Mouse (Mus musculus) embryonic facial prominence, embryonic 11.5 days (tissue): ENCODE measurements at regions not wholly inside any gene's neighbourhood (a gene's known extent, or its start where the extent isn't known, plus 50 kb on each side); places are given as distances from the start of the nearest gene placed in this dataset.

Experiments used
- ATAC-seq: fragments of 200-750 bp; cut with Nextera tagmentation; replicated peaks from 2 replicates; pipeline ENCODE4 v1.8.0; 2017; ENCODE audit warnings: low read depth; ENCODE audit not compliant: insufficient number of reproducible peaks, low FRiP score, low TSS enrichment
- DNase-seq: peaks from one replicate; pipeline ENCODE4 v3.0.0-alpha.2; 2015; ENCODE audit warnings: low spot score
- H3K27ac ChIP-seq: fragments of 300-500 bp; sonication (generic); replicated peaks from 2 replicates; pipeline ENCODE4 v1.5.1; 2014; ENCODE audit warnings: mild to moderate bottlenecking, low read depth, low read length, control low read depth
- H3K27me3 ChIP-seq: fragments of 300-500 bp; sonication (generic); 2 replicates; pipeline ENCODE4 v1.6.1; 2014; ENCODE audit warnings: mild to moderate bottlenecking, low read length, moderate library complexity, mixed read lengths; ENCODE audit not compliant: control insufficient read depth, insufficient read depth
- H3K36me3 ChIP-seq: fragments of 300-500 bp; sonication (generic); replicated peaks from 2 replicates; pipeline ENCODE4 v1.6.1; 2014; ENCODE audit warnings: low read depth, mild to moderate bottlenecking, low read length, moderate library complexity, mixed read lengths; ENCODE audit not compliant: control insufficient read depth, insufficient read depth
- H3K4me1 ChIP-seq: fragments of 300-500 bp; sonication (generic); 2 replicates; pipeline ENCODE4 v1.6.1; 2014; ENCODE audit warnings: low read length, mixed read lengths; ENCODE audit not compliant: control insufficient read depth, insufficient read depth
- H3K4me2 ChIP-seq: fragments of 300-500 bp; sonication (generic); 2 replicates; pipeline ENCODE4 v1.6.1; 2014; ENCODE audit warnings: low read depth, mild to moderate bottlenecking, control low read depth, low read length, moderate library complexity
- H3K4me3 ChIP-seq: fragments of 300-500 bp; sonication (generic); 2 replicates; pipeline ENCODE4 v1.5.1; 2014; ENCODE audit warnings: low read depth, low read length, control low read depth
- H3K9ac ChIP-seq: fragments of 300-500 bp; sonication (generic); replicated peaks from 2 replicates; pipeline ENCODE4 v1.6.1; 2014; ENCODE audit warnings: mild to moderate bottlenecking, control low read depth, low read length
- H3K9me3 ChIP-seq: fragments of 300-500 bp; sonication (generic); replicated peaks from 2 replicates; pipeline ENCODE4 v1.6.1; 2016; ENCODE audit warnings: mild to moderate bottlenecking, low read length, inconsistent platforms, mixed read lengths; ENCODE audit not compliant: control insufficient read depth
- WGBS: fragments of 180-500 bp; shearing (Covaris S2); extraction: QIAGEN DNeasy Blood & Tissue Kit; methylation state at CpG from one replicate; pipeline ENCODE4 v1.1.7; 2014; 5-methylcytosine and 5-hydroxymethylcytosine counted together

DNA sequence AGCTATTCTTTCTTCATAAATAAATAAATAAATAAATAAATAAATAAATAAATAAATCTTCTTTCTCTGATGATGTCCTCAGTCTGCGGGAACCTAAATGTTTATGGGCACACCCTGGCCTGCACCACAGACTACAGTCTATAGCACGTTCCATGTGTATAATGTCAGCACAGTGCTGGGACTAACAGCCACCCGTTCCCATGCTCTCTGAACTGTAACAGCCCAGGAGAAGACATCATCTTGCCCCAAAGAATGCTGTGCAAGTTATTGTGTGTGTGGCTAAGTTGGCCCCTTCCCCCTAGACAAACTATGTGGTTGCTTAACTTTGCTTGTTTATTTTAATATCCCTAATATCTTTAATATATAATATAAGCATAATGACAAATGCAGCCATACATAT lies 123.2 kb downstream of the Snx18 start:
- H3K9ac ChIP-seq: no peak overlapping the region
- no peaks in the 10 kb centered on the region for H3K4me1 ChIP-seq
- no peaks in the 10 kb centered on the region for H3K27me3 ChIP-seq
- H3K9me3 ChIP-seq: no peaks in the 10 kb centered on the region
- no peak overlapping the region for H3K27ac ChIP-seq
- H3K4me3 ChIP-seq: no peak overlapping the region
- H3K36me3 ChIP-seq: no peaks in the 10 kb centered on the region
- no peak overlapping the region for H3K4me2 ChIP-seq
- WGBS: 90% methylated on average over 3 of the region's 3 CpGs
- DNase-seq (no peak), ATAC-seq (no peak)

- Histone ChIP-seq H3K4me3 (no peak overlapping the region), H3K27ac (no peak overlapping the region), H3K27me3 (no peaks in the 10 kb centered on the region), H3K9me3 (no peaks in the 10 kb centered on the region), H3K9ac (no peak overlapping the region), H3K4me1 (no peaks in the 10 kb centered on the region), H3K4me2 (no peak overlapping the region), H3K36me3 (no peaks in the 10 kb centered on the region)
- DNase-seq (no peak), ATAC-seq (no peak)
- WGBS: 89% methylated on average over 5 of the region's 5 CpGs
These were observed 123.7 kb downstream of the Snx18 start for GRCm38 (mm10) chr13:113494688-113495087.

GRCm38 (mm10) chr13:113489951-113490822 lies 128.2 kb downstream of the Snx18 start:
- DNase-seq (no peak), ATAC-seq (no peak)
- H3K9me3 ChIP-seq: no peaks in the 10 kb centered on the region; the same call in 1 of the 2 replicates
- no peaks in the 10 kb centered on the region for H3K4me1 ChIP-seq
- no peaks in the 10 kb centered on the region for H3K27me3 ChIP-seq
- WGBS: 78% methylated on average over 6 of the region's 6 CpGs
- no peak overlapping the region for H3K4me2 ChIP-seq
- H3K9ac ChIP-seq: no peak overlapping the region
- no peaks in the 10 kb centered on the region for H3K36me3 ChIP-seq
- H3K4me3 ChIP-seq: no peak overlapping the region
- H3K27ac ChIP-seq: no peak overlapping the region

- 72% methylated on average over 6 of the region's 6 CpGs for WGBS
- H3K36me3 ChIP-seq: no peaks in the 10 kb centered on the region
- no peaks in the 10 kb centered on the region for H3K27me3 ChIP-seq
- ATAC-seq: no peak
- no peak for DNase-seq
- H3K4me2 ChIP-seq: no peak overlapping the region
- no peak overlapping the region for H3K27ac ChIP-seq
- no peaks in the 10 kb centered on the region for H3K4me1 ChIP-seq
- no peak overlapping the region for H3K9ac ChIP-seq
- H3K9me3 ChIP-seq: no peaks in the 10 kb centered on the region; the same call in 1 of the 2 replicates
- H3K4me3 ChIP-seq: no peak overlapping the region
These were observed 131.9 kb downstream of the Snx18 start for GRCm38 (mm10) chr13:113486368-113486955.

DNA sequence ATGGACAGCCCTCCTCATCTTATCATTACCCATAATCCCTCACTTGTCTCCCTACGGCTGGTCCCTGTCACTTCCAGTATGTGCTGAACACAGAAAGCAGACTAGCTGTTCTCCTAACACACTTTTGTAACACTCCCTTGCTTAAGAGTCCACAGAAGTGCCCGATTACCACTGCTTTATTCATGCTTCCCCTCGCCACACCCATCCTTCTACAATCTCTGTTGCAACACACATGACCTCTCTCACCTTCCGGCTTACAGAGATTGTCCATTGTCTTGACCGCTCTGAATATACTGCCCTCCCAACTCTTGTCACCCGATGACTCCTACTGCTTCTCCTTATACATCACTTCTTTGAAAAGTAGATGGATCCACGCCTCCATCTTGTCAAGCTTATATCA lies 132.9 kb downstream of the Snx18 start:
- no peaks in the 10 kb centered on the region for H3K36me3 ChIP-seq
- no peak overlapping the region for H3K9ac ChIP-seq
- no peaks in the 10 kb centered on the region for H3K4me1 ChIP-seq
- no peak overlapping the region for H3K27ac ChIP-seq
- ATAC-seq (no peak), DNase-seq (no peak)
- H3K4me3 ChIP-seq: no peak overlapping the region
- H3K4me2 ChIP-seq: no peak overlapping the region
- 89% methylated on average over 7 of the region's 7 CpGs for WGBS
- H3K9me3 ChIP-seq: no peaks in the 10 kb centered on the region; the same call in 1 of the 2 replicates
- no peaks in the 10 kb centered on the region for H3K27me3 ChIP-seq

DNA sequence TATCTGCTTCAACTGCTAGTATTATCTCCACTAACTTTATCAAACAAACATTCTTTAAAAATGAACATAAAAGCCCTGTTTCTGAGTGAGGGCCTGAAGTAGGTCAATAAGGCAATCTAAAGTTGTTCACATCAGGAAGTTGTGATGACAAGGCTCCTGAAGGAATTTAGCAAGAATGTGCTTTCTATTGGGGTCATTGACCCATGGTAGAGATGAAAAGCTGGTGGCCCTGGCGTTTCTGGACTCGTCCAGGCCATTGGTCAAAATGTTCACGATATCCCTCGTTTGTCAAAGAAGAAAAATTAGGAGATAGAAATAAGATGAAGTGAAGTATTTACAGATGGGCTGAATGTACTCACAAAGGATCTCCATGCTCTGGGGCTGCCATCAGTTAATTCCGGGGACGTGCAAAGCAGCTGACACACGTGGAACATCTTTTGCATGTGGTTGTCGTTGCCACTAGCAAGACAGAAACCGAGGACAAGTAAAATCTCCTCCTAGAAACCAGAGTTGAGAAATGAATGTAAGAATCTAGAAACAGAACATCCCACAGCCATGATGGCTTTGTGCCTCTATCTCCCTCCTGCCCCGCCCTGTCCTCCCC lies 134.1 kb downstream of the Snx18 start:
- DNase-seq (no peak), ATAC-seq (no peak)
- Histone ChIP-seq H3K4me1 (no peaks in the 10 kb centered on the region), H3K9ac (no peak overlapping the region), H3K4me2 (no peak overlapping the region), H3K9me3 (no peaks in the 10 kb centered on the region; the same call in 1 of the 2 replicates), H3K4me3 (no peak overlapping the region), H3K27ac (no peak overlapping the region), H3K36me3 (no peaks in the 10 kb centered on the region), H3K27me3 (no peaks in the 10 kb centered on the region)
- WGBS: 61% methylated on average over 10 of the region's 10 CpGs

- H3K4me1 ChIP-seq: no peaks in the 10 kb centered on the region
- no peak overlapping the region for H3K4me3 ChIP-seq
- H3K27ac ChIP-seq: no peak overlapping the region
- H3K9me3 ChIP-seq: no peaks in the 10 kb centered on the region
- whole genome bisulfite sequencing: 85% methylated on average over 1 of the region's 1 CpGs
- H3K27me3 ChIP-seq: no peaks in the 10 kb centered on the region
- no peaks in the 10 kb centered on the region for H3K36me3 ChIP-seq
- H3K9ac ChIP-seq: no peak overlapping the region
- ATAC-seq (no peak), DNase-seq (no peak)
- no peak overlapping the region for H3K4me2 ChIP-seq
These were observed 135.5 kb downstream of the Snx18 start for GRCm38 (mm10) chr13:113482911-113483310.
